Mouse (Mus musculus) kidney, embryonic 16.5 days (tissue): ENCODE results near the gene Cmtr1. TPM values are rescaled to one million over a fixed set of nuclear protein-coding genes. Genes with fewer than 3 reads are reported as not detected.
"Not testable (repeated sequence)": the region's sequence is repeated elsewhere in the genome, so short reads cannot be mapped to it uniquely, and the experiment has no call there.

Experiments
- ATAC-seq: fragments of 200-750 bp; cut with Nextera tagmentation; 2 replicates; pipeline ENCODE4 v1.8.0; 2017; ENCODE audit warnings: moderate TSS enrichment; ENCODE audit not compliant: low FRiP score, low TSS enrichment
- H3K27ac ChIP-seq: fragments of 300-500 bp; sonication (generic); 2 replicates; pipeline ENCODE4 v1.5.1; 2014; ENCODE audit warnings: low read length
- H3K27me3 ChIP-seq: fragments of 300-500 bp; sonication (generic); 2 replicates; pipeline ENCODE4 v1.6.1; 2014; ENCODE audit warnings: low read length, control low read depth, mixed read lengths; ENCODE audit not compliant: insufficient read depth
- H3K36me3 ChIP-seq: fragments of 300-500 bp; sonication (generic); 2 replicates; pipeline ENCODE4 v1.6.1; 2014; ENCODE audit warnings: low read length, control low read depth, mixed read lengths; ENCODE audit not compliant: insufficient read depth
- H3K4me1 ChIP-seq: fragments of 300-500 bp; sonication (generic); 2 replicates; pipeline ENCODE4 v1.6.1; 2014; ENCODE audit warnings: low read length, control low read depth, mixed read lengths; ENCODE audit not compliant: insufficient read depth
- H3K4me2 ChIP-seq: fragments of 300-500 bp; sonication (generic); replicated peaks from 2 replicates; pipeline ENCODE4 v1.6.1; 2014; ENCODE audit warnings: low read depth, low read length
- H3K4me3 ChIP-seq: fragments of 300-500 bp; sonication (generic); 2 replicates; pipeline ENCODE4 v1.5.1; 2014; ENCODE audit warnings: mild to moderate bottlenecking, low read length
- H3K9ac ChIP-seq: fragments of 300-500 bp; sonication (generic); replicated peaks from 2 replicates; pipeline ENCODE4 v1.6.1; 2014; ENCODE audit warnings: low read length
- H3K9me3 ChIP-seq: fragments of 300-500 bp; sonication (generic); 2 replicates; pipeline ENCODE4 v1.6.1; 2016; ENCODE audit warnings: low read length, control low read depth
- WGBS: fragments of 180-500 bp; shearing (Covaris S2); extraction: QIAGEN DNeasy Blood & Tissue Kit; methylation state at CpG from one replicate; pipeline ENCODE4 v1.1.7; 2014; 5-methylcytosine and 5-hydroxymethylcytosine counted together
- polyA plus RNA-seq: library from polyadenylated mRNA; unstranded; fragments of >200 nt; fragmentation: Nextera tagmentation; extraction: Ambion mirVana; gene quantifications from 2 replicates; pipeline ENCODE4 v1.2.1, GENCODE M21; 2015

Gene Cmtr1
- polyA plus RNA-seq, 1 experiment from 2014 or later = 116 TPM

DNA sequence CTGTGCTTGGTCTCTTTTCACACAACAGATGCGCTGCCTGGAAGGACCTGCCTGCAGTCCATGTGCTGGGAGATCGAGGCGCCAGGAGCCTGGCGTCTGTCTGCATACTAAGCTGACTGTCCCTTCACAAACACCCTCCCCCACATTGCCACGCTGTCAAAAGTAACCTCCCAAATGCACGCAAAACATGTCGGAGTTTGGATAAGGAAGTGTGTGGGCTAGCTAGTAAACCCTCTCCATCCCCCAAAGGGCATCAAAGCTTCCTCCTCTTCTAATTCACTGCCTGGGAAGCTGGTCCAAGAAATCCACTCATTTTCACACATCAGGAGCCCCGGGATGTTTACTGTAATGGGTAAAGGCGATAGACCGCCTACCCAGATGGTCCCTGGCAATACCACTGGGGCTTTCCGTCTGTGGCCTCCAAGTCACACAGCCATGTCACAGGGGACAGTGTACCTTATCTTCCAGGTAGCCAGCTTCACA lies 50.2 kb downstream of the Cmtr1 start:
- Histone ChIP-seq H3K9me3 (no peaks in the 10 kb centered on the region), H3K9ac (no peak overlapping the region), H3K27me3 (no peaks in the 10 kb centered on the region), H3K27ac (no peak overlapping the region), H3K4me1 (peaks cover 58% of the 10 kb centered on the region), H3K4me2 (no peak overlapping the region), H3K4me3 (no peak overlapping the region), H3K36me3 (no peaks in the 10 kb centered on the region)
- ATAC-seq = no peak
- 43% methylated on average over 11 of the region's 11 CpGs for WGBS

DNA sequence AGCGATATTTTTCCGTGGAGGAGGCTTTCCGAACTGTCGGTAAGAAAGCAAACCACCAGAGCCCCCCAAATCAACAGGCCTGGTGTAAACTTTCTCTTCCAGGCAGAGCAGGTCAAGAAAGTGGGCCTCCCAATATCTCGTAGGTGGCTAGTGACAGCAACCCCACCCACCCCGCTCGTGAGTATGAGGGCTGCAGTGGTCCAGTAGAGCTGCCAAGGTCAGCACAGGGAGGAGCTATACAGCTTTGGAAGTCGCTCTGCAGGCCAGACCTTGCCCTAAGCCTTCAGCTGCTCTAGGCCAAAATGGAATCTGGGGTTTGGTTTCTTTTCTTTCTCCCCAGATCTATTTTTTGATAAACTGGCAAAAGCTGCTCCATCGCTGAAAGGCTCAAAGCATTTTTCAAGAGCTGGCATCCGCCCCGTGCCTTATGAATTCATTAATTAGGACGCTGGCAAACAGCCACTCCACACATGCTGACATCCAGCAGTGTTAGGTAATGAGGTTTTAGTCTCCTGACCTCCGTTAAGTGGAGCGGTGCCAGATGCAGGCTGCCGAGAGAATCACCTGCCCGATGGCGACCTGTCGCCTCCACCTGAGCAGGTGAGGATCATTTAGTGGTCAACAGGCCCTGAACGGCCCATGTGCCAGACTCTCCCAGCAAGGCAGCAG lies 50.8 kb downstream of the Cmtr1 start:
- H3K27ac ChIP-seq = no peak overlapping the region
- no peak overlapping the region for H3K4me3 ChIP-seq
- WGBS = 54% methylated on average over 19 of the region's 19 CpGs
- no peak overlapping the region for H3K4me2 ChIP-seq
- H3K9ac ChIP-seq = no peak overlapping the region
- H3K9me3 ChIP-seq = no peaks in the 10 kb centered on the region
- no peaks in the 10 kb centered on the region for H3K27me3 ChIP-seq
- no peak for ATAC-seq
- H3K4me1 ChIP-seq = peaks cover 60% of the 10 kb centered on the region
- no peaks in the 10 kb centered on the region for H3K36me3 ChIP-seq

DNA sequence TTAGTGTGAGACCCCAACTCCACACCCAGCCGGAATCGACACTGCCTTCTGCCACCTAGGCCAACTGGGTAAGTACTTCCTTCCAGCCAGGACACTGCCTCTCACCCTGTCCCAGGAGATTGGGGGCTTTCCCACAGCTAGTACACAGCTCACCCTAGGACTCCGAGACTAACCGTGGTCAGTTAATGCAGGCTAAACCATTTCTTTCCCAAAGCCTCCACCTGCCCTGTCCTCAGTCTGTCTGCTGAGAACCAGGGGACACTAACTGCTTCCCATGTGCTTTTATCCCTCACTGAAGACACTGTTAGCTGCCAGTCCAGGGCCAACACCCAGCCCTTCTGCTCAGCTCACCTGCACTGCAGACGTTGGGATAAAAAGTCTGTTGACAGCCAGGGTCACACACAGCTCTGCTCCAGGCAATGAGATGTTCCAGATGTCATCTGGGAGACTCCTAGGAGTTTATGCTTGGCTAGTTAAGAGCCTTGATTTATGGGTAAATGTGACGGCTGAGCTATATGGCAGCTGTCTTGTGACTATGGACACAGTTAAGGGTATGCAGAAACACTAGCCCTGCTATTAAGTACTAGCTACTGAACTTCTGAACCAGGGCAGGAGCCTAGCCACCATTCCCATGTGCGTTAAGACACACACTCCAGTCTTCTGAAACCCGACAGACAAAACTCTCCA lies 51.5 kb downstream of the Cmtr1 start:
- Histone ChIP-seq H3K36me3 (no peaks in the 10 kb centered on the region), H3K27ac (no peak overlapping the region), H3K9me3 (no peaks in the 10 kb centered on the region), H3K4me1 (peaks cover 56% of the 10 kb centered on the region), H3K4me3 (no peak overlapping the region), H3K27me3 (no peaks in the 10 kb centered on the region), H3K4me2 (no peak overlapping the region), H3K9ac (no peak overlapping the region)
- WGBS = 44% methylated on average over 8 of the region's 8 CpGs
- peak; percentile 28; the same call in 1 of the 2 replicates for ATAC-seq

DNA sequence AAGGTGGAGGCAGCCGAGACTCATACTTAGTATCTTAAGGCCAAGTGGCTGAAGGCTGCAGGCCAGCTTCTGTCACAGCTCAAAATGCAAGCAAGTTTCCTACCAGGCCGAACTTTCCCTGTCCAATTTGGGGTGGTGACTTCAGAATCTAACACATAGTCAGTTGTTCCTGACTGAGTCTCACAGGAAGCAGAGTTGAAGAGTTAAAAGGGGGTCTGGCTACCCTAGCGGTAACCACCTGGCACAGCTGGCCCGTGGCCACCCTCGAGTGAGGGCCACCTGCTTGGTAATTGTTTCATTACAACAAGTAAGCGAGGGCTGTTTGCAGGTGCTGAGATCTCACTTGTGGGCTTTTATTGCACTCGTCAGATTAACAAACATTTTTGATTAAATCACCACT lies 52.2 kb downstream of the Cmtr1 start:
- no peak overlapping the region for H3K4me3 ChIP-seq
- H3K27ac ChIP-seq = no peak overlapping the region
- H3K9ac ChIP-seq = no peak overlapping the region
- no peaks in the 10 kb centered on the region for H3K9me3 ChIP-seq
- no peaks in the 10 kb centered on the region for H3K27me3 ChIP-seq
- peaks cover 53% of the 10 kb centered on the region for H3K4me1 ChIP-seq
- 43% methylated on average over 7 of the region's 7 CpGs for WGBS
- ATAC-seq = no peak
- H3K4me2 ChIP-seq = no peak overlapping the region
- no peaks in the 10 kb centered on the region for H3K36me3 ChIP-seq

DNA sequence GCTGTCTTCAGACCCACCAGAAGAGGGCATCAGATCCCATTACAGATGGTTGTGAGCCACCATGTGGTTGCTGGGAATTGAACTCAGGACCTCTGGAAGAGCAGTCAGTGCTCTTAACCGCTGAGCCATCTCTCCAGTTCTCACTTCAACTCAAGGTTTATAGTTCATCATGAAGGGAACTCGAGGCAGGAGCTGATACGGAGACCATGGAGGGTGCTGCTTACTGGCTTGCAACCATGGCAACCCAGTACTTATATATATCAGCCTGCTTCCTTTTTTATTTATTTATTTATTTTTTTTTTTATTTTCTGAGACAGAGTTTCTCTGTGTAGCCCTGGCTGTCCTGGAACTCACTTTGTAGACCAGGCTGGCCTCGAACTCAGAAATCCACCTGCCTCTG lies 53.3 kb downstream of the Cmtr1 start:
- H3K27me3 ChIP-seq, ATAC-seq, H3K9me3 ChIP-seq, H3K9ac ChIP-seq, H3K36me3 ChIP-seq, H3K4me3 ChIP-seq, H3K4me2 ChIP-seq, H3K27ac ChIP-seq: not testable (repeated sequence)
- peaks cover 46% of the 10 kb centered on the region for H3K4me1 ChIP-seq
- 92% methylated on average over 4 of the region's 4 CpGs for WGBS

DNA sequence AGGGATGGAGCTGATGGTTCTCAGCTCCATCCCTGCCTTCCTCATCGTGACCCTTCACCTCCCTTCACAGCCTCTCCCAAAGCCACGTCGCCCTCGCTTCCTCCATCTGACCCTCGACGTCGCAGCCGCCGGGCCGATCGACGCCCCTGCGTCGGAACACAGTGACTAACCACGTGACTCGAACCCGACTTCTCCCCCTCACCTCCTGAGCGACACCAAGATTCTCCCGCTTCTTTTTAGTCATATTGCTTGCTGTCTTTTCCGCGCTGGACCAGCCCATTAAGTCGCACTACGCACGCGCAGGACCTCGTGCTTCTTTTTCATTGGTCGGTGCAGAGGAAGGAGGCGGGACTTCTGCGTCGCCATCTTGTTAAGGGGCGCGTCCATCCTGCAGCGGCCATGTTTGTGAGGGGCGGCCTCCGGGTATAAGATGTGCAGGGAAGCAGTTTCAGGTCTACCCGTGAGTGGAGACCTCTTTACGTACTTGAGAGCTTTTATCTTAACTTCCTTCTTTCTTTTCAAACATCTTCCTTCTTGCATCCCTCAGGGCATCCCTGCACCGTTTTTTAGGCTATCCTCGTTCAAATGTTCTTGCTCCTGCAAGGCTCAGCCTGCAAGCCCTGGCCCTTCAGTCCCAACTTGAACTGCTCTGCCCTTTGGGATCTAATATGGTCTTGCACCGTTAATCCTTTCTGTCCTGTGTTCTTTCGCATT lies 56.5 kb downstream of the Cmtr1 start, which contains the start of gene Ccdc167:
Gene Ccdc167, minus strand, starts transcription at position 313 of the 714 bp plus-strand sequence.
- peak; percentile 94 for ATAC-seq
- WGBS = 3% methylated on average over 41 of the region's 41 CpGs

DNA sequence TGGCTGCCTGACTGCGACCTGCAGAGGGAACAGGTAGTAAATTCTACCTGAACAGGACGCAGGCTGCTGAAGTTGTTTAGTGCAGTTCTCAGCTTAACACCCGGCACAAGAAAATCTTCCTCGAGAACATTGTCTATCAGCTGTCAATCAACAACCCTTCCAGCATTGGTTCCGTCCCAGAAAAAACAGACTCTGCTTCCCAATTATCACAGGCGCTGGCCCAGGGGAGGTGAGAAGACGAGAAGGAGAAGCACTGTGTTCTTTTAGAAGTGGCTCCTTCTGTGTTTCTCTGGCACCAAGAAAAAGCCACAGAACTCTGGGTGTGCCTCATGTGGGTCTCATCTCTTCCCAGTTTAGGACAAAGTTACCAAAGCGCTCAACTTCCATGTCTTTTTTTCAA lies 58.3 kb downstream of the Cmtr1 start:
- Histone ChIP-seq H3K36me3 (no peaks in the 10 kb centered on the region), H3K4me1 (peaks cover 12% of the 10 kb centered on the region)

More for the DNA sequence above, 56.5 kb downstream of the Cmtr1 start, which contains the start of gene Ccdc167:
- Histone ChIP-seq H3K36me3 (no peaks in the 10 kb centered on the region), H3K9ac (peak within 1 kb of the TSS; percentile 69), H3K4me1 (peaks cover 27% of the 10 kb centered on the region), H3K4me2 (peak within 1 kb of the TSS; percentile 60), H3K27ac (no peak within 1 kb of the TSS), H3K27me3 (no peaks in the 10 kb centered on the region), H3K9me3 (no peaks in the 10 kb centered on the region; the same call in 1 of the 2 replicates), H3K4me3 (peak within 1 kb of the TSS; percentile 62)

DNA sequence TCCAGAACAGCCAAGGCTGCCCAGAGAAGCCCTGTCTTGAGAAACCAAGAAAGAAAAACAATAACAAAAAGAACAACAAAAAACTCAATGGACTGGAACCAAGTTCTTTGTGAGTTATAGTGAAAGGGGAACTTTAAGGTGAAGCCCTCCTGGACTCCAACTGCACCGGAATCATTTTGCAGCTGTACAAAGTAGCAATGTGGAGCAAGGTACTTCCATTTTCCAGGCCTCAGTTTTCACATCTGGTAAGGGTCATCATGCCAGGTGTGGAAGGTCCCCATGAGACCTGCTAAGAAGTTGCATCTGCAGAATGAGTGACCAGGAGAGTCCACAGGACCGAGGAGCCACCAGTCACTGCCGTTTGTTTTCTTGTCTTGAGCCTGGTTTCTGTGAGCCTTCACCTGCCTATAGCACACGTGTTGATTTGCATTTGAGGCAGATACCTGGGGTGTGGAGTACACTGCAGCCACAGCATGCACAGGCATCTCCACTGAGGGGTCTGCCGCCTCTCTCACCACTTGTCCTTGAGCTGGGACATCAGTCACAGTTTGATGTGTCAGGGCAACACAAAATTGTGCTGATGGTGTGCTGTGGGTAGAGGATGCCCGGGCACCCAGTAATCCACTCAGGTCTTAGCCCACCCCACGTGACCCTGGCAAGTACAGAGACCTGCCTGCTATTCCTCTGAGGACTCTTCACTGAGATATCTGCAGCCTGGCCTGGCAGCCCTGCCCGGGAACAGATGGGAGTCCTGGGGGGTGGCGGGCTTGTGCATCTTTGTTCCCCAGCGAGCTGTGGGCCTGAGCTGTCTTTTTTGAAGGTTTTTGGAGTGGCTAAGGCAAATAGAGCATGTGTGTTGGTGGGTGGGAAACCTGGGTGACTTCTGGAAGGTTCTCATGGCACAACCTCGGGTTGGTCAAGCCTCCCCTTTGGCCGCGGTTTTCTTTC lies 59.5 kb downstream of the Cmtr1 start:
- ATAC-seq = no peak
- H3K27me3 ChIP-seq = no peaks in the 10 kb centered on the region
- H3K27ac ChIP-seq = no peak overlapping the region
- no peak overlapping the region for H3K4me2 ChIP-seq
- H3K9me3 ChIP-seq = no peaks in the 10 kb centered on the region; the same call in 1 of the 2 replicates
- peaks cover 12% of the 10 kb centered on the region for H3K4me1 ChIP-seq
- no peak overlapping the region for H3K4me3 ChIP-seq
- H3K36me3 ChIP-seq = no peaks in the 10 kb centered on the region
- WGBS = 81% methylated on average over 13 of the region's 13 CpGs
- H3K9ac ChIP-seq = no peak overlapping the region

More for the DNA sequence above, 58.3 kb downstream of the Cmtr1 start:
- Histone ChIP-seq H3K4me2 (no peak overlapping the region), H3K9ac (no peak overlapping the region), H3K27me3 (no peaks in the 10 kb centered on the region), H3K4me3 (no peak overlapping the region), H3K27ac (no peak overlapping the region), H3K9me3 (no peaks in the 10 kb centered on the region; the same call in 1 of the 2 replicates)
- ATAC-seq = no peak
- WGBS = 81% methylated on average over 8 of the region's 8 CpGs

DNA sequence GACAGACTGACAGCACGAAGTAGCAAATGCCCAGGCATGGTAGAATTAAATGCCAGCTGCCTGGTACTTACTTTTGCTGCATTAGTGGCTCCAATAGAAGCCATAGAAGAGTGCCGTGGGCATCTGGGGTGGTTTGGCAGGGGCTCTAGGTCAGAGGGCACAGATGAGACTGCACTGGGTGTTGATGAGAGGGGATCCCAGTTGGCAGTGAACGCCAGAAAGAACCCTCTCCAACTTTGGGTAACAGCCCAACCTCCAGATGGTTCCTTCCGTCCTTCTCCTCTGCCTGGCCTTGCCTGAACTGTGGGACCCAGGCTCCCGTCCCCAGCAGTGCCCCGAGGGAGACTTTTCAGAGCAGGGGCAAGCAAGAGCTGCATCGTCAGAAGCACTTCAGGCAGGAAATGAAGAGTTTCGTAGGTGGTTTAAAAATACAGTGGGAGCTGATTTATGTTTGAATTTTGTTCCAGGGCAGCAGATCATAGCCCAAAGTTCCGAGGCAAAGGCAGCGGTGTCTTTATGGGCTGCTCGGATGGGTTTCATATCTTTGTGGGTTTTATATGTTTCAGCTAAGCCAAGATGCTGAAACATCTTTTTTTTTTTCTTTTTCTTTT lies 60.5 kb downstream of the Cmtr1 start:
- Histone ChIP-seq H3K4me3 (no peak overlapping the region), H3K9me3 (no peaks in the 10 kb centered on the region; the same call in 1 of the 2 replicates), H3K4me1 (peaks cover 10% of the 10 kb centered on the region), H3K4me2 (no peak overlapping the region), H3K27me3 (no peaks in the 10 kb centered on the region), H3K36me3 (no peaks in the 10 kb centered on the region), H3K27ac (no peak overlapping the region), H3K9ac (no peak overlapping the region)
- 49% methylated on average over 11 of the region's 11 CpGs for WGBS
- ATAC-seq = no peak
